Mouse (Mus musculus) liver, adult 2 months (tissue): ENCODE data around the gene Vmn1r57. TPM values are rescaled to one million over a fixed set of nuclear protein-coding genes. Genes with fewer than 3 reads are reported as not detected.
"Not testable (repeated sequence)": the region's sequence is repeated elsewhere in the genome, so short reads cannot be mapped to it uniquely, and the experiment has no call there.

Source experiments
- DNase-seq: peaks from one replicate; pipeline ENCODE4 v3.0.0-alpha.2; 2011; ENCODE audit warnings: low read depth, low spot score; ENCODE audit errors: extremely low read depth
- H3K27ac ChIP-seq: fragments of 200-500 bp; replicated peaks from 2 replicates; pipeline ENCODE4 v1.5.1; 2012; ENCODE audit warnings: low read depth, mild to moderate bottlenecking, control low read depth, inconsistent platforms, low read length; ENCODE audit not compliant: insufficient read depth
- H3K27me3 ChIP-seq: fragments of 200-500 bp; 2 replicates; pipeline ENCODE4 v1.6.1; 2012; ENCODE audit warnings: mild to moderate bottlenecking, moderate library complexity, low read length, inconsistent platforms; ENCODE audit not compliant: control insufficient read depth, insufficient read depth
- H3K36me3 ChIP-seq: fragments of 200-500 bp; 2 replicates; pipeline ENCODE4 v1.6.1; 2012; ENCODE audit warnings: low read length, inconsistent platforms; ENCODE audit not compliant: control insufficient read depth, insufficient read depth
- H3K4me1 ChIP-seq: fragments of 200-500 bp; 2 replicates; pipeline ENCODE4 v1.6.1; 2011; ENCODE audit warnings: low read length; ENCODE audit not compliant: control insufficient read depth, insufficient read depth
- H3K4me3 ChIP-seq: fragments of 200-500 bp; 2 replicates; pipeline ENCODE4 v1.5.1; 2011; ENCODE audit warnings: low read depth, mild to moderate bottlenecking, control low read depth, low read length, moderate library complexity; ENCODE audit not compliant: insufficient read depth
- H3K79me2 ChIP-seq: fragments of 200-500 bp; 2 replicates; pipeline ENCODE4 v1.6.1; 2012; ENCODE audit warnings: inconsistent platforms, mild to moderate bottlenecking, low read length, moderate library complexity; ENCODE audit not compliant: control insufficient read depth, insufficient read depth
- H3K9ac ChIP-seq: fragments of 200-500 bp; 2 replicates; pipeline ENCODE4 v1.6.1; 2012; ENCODE audit warnings: low read depth, mild to moderate bottlenecking, control low read depth, inconsistent platforms, low read length
- CTCF ChIP-seq: fragments of 200-500 bp; IDR thresholded peaks from 2 replicates; pipeline ENCODE4 v1.5.1; 2011; ENCODE audit warnings: low read depth, low read length, control low read depth
- POLR2A ChIP-seq: fragments of 200-500 bp; IDR thresholded peaks from 2 replicates; pipeline ENCODE4 v1.6.1; 2011; ENCODE audit warnings: low read length, control low read depth; ENCODE audit not compliant: insufficient read depth; ENCODE audit errors: extremely low read depth
- WGBS: fragments of 180-500 bp; shearing (Covaris S2); methylation state at CpG from one replicate; pipeline ENCODE4 v1.1.7; 2018; 5-methylcytosine and 5-hydroxymethylcytosine counted together
- polyA plus RNA-seq: library from polyadenylated mRNA; depleted of rRNA; stranded (reverse); fragments of >200 nt; gene quantifications from 2 replicates; pipeline ENCODE4 v1.2.3, GENCODE M21; 2012; rRNA removed
- total RNA-seq: library from RNA; depleted of rRNA; stranded (reverse); fragments of >200 nt; gene quantifications from 2 replicates; pipeline ENCODE4 v1.2.3, GENCODE M21; 2014; rRNA removed

The Vmn1r57 gene
- not detected in 2 replicates for total RNA-seq
- not detected in 2 replicates for polyA plus RNA-seq

DNA sequence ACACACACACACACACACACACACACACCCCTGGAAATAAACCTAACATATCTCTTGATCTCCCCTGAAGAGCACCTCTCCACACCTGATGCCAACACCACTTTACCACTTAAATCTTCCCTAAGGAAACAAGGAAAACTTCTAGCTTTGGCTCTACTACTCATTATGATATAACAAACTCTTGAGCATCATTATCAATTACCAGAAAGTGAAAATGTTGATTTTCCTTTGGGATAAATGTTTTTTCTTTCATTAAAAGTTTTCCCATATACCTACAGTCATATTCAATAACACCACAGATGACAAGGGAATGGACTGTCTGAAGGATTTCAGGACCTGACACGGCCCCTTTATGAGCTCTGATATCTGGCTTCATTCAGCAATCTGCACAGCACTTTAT is at the start of gene Vmn1r57:
TSS of gene Vmn1r57 (plus strand) at position 301 of the 400 bp plus-strand sequence.
- H3K79me2 ChIP-seq, H3K9ac ChIP-seq, H3K27ac ChIP-seq, DNase-seq, H3K4me1 ChIP-seq, H3K27me3 ChIP-seq, H3K36me3 ChIP-seq, H3K4me3 ChIP-seq: not testable (repeated sequence)
- WGBS = 56% methylated on average over 1 of the region's 1 CpGs

GRCm38 (mm10) chr7:5196647-5197046 is 21.6 kb upstream of the Vmn1r57 start, which contains the start of gene Vmn1r56:
TSS of gene Vmn1r56 (minus strand) at chr7:5196747.
- not testable (repeated sequence) for H3K27me3 ChIP-seq, DNase-seq, H3K4me3 ChIP-seq, H3K36me3 ChIP-seq, H3K27ac ChIP-seq, H3K79me2 ChIP-seq, H3K9ac ChIP-seq, H3K4me1 ChIP-seq

GRCm38 (mm10) chr7:5263051-5263450 is 44.8 kb downstream of the Vmn1r57 start:
- DNase-seq = no peak
- no peaks in the 10 kb centered on the region for H3K4me1 ChIP-seq
- H3K9ac ChIP-seq = no peak overlapping the region
- no peak for TF ChIP-seq CTCF
- no peak for TF ChIP-seq POLR2A
- H3K79me2 ChIP-seq = no peaks in the 10 kb centered on the region
- no peak overlapping the region for H3K4me3 ChIP-seq
- 85% methylated on average over 3 of the region's 3 CpGs for WGBS
- H3K27ac ChIP-seq = no peak overlapping the region
- no peaks in the 10 kb centered on the region for H3K27me3 ChIP-seq
- H3K36me3 ChIP-seq = no peaks in the 10 kb centered on the region

Other genes starting within 250 kb of the Vmn1r57 start
- not detected in 2 replicates for gene Sbk3, start 247.3 kb upstream of the Vmn1r57 start, total RNA-seq
- gene Sbk3, start 247.3 kb upstream of the Vmn1r57 start, polyA plus RNA-seq = not detected in 2 replicates
- gene Zfp579, start 222.3 kb upstream of the Vmn1r57 start, total RNA-seq = 1.2 TPM in 2 replicates
- gene Zfp579, start 222.3 kb upstream of the Vmn1r57 start, polyA plus RNA-seq = 10.8 and 13.0 TPM in 2 replicates
- 6.7 and 10.7 TPM in 2 replicates for gene Zfp524, start 204.1 kb upstream of the Vmn1r57 start, total RNA-seq
- gene Zfp524, start 204.1 kb upstream of the Vmn1r57 start, polyA plus RNA-seq = 38.3 and 41.1 TPM in 2 replicates
- 6.2 and 6.8 TPM in 2 replicates for gene Fiz1, start 203.8 kb upstream of the Vmn1r57 start, total RNA-seq
- 18.0 and 19.3 TPM in 2 replicates for gene Fiz1, start 203.8 kb upstream of the Vmn1r57 start, polyA plus RNA-seq
- gene Gm44973, start 203.0 kb upstream of the Vmn1r57 start, total RNA-seq = 0.55 and 1.1 TPM in 2 replicates
- gene Gm44973, start 203.0 kb upstream of the Vmn1r57 start, polyA plus RNA-seq = not detected in 2 replicates
- gene Zfp865, start 198.1 kb upstream of the Vmn1r57 start, total RNA-seq = 4.1 and 4.3 TPM in 2 replicates
- gene Zfp865, start 198.1 kb upstream of the Vmn1r57 start, polyA plus RNA-seq = 11.2 and 14.6 TPM in 2 replicates
- 0.20 and 0.28 TPM in 2 replicates for gene Ccdc106, start 197.9 kb upstream of the Vmn1r57 start, total RNA-seq
- gene Ccdc106, start 197.9 kb upstream of the Vmn1r57 start, polyA plus RNA-seq = 0.30 and 0.35 TPM in 2 replicates
- gene 4632433K11Rik, start 184.4 kb upstream of the Vmn1r57 start, total RNA-seq = 0.28 TPM in 1 of 2 replicates, not detected in the other
- gene 4632433K11Rik, start 184.4 kb upstream of the Vmn1r57 start, polyA plus RNA-seq = not detected in 2 replicates
- 2.4 and 2.8 TPM in 2 replicates for gene Zfp784, start 180.0 kb upstream of the Vmn1r57 start, total RNA-seq
- gene Zfp784, start 180.0 kb upstream of the Vmn1r57 start, polyA plus RNA-seq = 2.7 and 2.9 TPM in 2 replicates
- 0.18 and 0.20 TPM in 2 replicates for gene Zfp580, start 167.0 kb upstream of the Vmn1r57 start, total RNA-seq
- 1.9 and 2.2 TPM in 2 replicates for gene Zfp580, start 167.0 kb upstream of the Vmn1r57 start, polyA plus RNA-seq
- 30.4 and 35.2 TPM in 2 replicates for gene U2af2, start 156.3 kb upstream of the Vmn1r57 start, total RNA-seq
- 70.6 and 90.4 TPM in 2 replicates for gene U2af2, start 156.3 kb upstream of the Vmn1r57 start, polyA plus RNA-seq
- 54.2 and 81.8 TPM in 2 replicates for gene Epn1, start 138.3 kb upstream of the Vmn1r57 start, total RNA-seq
- gene Epn1, start 138.3 kb upstream of the Vmn1r57 start, polyA plus RNA-seq = 203 and 212 TPM in 2 replicates
- not detected in 2 replicates for gene Rfpl4, start 101.5 kb upstream of the Vmn1r57 start, total RNA-seq
- not detected in 2 replicates for gene Rfpl4, start 101.5 kb upstream of the Vmn1r57 start, polyA plus RNA-seq
- 1.7 and 2.7 TPM in 2 replicates for gene Rasl2-9, start 92.5 kb upstream of the Vmn1r57 start, total RNA-seq
- gene Rasl2-9, start 92.5 kb upstream of the Vmn1r57 start, polyA plus RNA-seq = 0.45 TPM in 2 replicates
- not detected in 2 replicates for gene Vmn1r55, start 68.8 kb upstream of the Vmn1r57 start, total RNA-seq
- not detected in 2 replicates for gene Vmn1r55, start 68.8 kb upstream of the Vmn1r57 start, polyA plus RNA-seq
- not detected in 2 replicates for gene Vmn1r56, start 21.7 kb upstream of the Vmn1r57 start, total RNA-seq
- not detected in 2 replicates for gene Vmn1r56, start 21.7 kb upstream of the Vmn1r57 start, polyA plus RNA-seq
- gene Gm5065, start 132.0 kb downstream of the Vmn1r57 start, total RNA-seq = not detected in 2 replicates
- gene Gm5065, start 132.0 kb downstream of the Vmn1r57 start, polyA plus RNA-seq = not detected in 2 replicates
- not detected in 2 replicates for gene Nlrp2, start 132.5 kb downstream of the Vmn1r57 start, total RNA-seq
- gene Nlrp2, start 132.5 kb downstream of the Vmn1r57 start, polyA plus RNA-seq = not detected in 2 replicates
- not detected in 2 replicates for gene Vmn1r58, start 194.9 kb downstream of the Vmn1r57 start, total RNA-seq
- gene Vmn1r58, start 194.9 kb downstream of the Vmn1r57 start, polyA plus RNA-seq = not detected in 2 replicates
- gene Vmn1r59, start 238.3 kb downstream of the Vmn1r57 start, total RNA-seq = not detected in 2 replicates
- gene Vmn1r59, start 238.3 kb downstream of the Vmn1r57 start, polyA plus RNA-seq = not detected in 2 replicates